Mouse (Mus musculus) urinary bladder, postnatal 0 days (tissue): ENCODE data around the gene Prl2b1. TPM values are rescaled to one million over a fixed set of nuclear protein-coding genes. Genes with fewer than 3 reads are reported as not detected.

ENCODE experiments used
- polyA plus RNA-seq: library from polyadenylated mRNA; unstranded; fragments of >200 nt; fragmentation: Nextera tagmentation; extraction: Ambion mirVana; gene quantifications from 2 replicates; pipeline ENCODE4 v1.2.1, GENCODE M21; 2015

The Prl2b1 gene
- polyA plus RNA-seq: not detected in 2 replicates

GRCm38 (mm10) chr13:27390746-27391145 lies at the start of gene Prl2b1:
TSS of gene Prl2b1 (minus strand) at chr13:27390846.

GRCm38 (mm10) chr13:27438588-27438987 lies 47.9 kb upstream of the Prl2b1 start, which contains the start of gene Prl8a6:
TSS of gene Prl8a6 (minus strand) at chr13:27438688.

GRCm38 (mm10) chr13:27345373-27345772 lies 45.3 kb downstream of the Prl2b1 start, which contains the start of gene Prl8a2:
TSS of gene Prl8a2 (plus strand) at chr13:27345673.

Other genes with a start within 250 kb of the Prl2b1 start
- gene Prl3d3, start 234.1 kb downstream of the Prl2b1 start, polyA plus RNA-seq: not detected in 2 replicates
- gene Prl3c1, start 194.2 kb downstream of the Prl2b1 start, polyA plus RNA-seq: not detected in 2 replicates
- gene Prl3b1, start 149.0 kb downstream of the Prl2b1 start, polyA plus RNA-seq: not detected in 2 replicates
- not detected in 2 replicates for gene Prl3a1, start 131.4 kb downstream of the Prl2b1 start, polyA plus RNA-seq
- gene Prl6a1, start 78.2 kb downstream of the Prl2b1 start, polyA plus RNA-seq: not detected in 2 replicates
- not detected in 2 replicates for gene Prl8a2, start 45.2 kb downstream of the Prl2b1 start, polyA plus RNA-seq
- gene Prl8a6, start 47.8 kb upstream of the Prl2b1 start, polyA plus RNA-seq: not detected in 2 replicates
- not detected in 2 replicates for gene Prl8a8, start 122.4 kb upstream of the Prl2b1 start, polyA plus RNA-seq
- not detected in 2 replicates for gene Prl8a9, start 173.8 kb upstream of the Prl2b1 start, polyA plus RNA-seq
- not detected in 2 replicates for gene Prl8a1, start 191.3 kb upstream of the Prl2b1 start, polyA plus RNA-seq
- 0.18 TPM in 1 of 2 replicates, not detected in the other for gene Prl7b1, start 219.7 kb upstream of the Prl2b1 start, polyA plus RNA-seq